Mouse (Mus musculus) embryonic facial prominence, embryonic 11.5 days (tissue): ENCODE measurements around the gene N4bp2l2. TPM values are rescaled to one million over a fixed set of nuclear protein-coding genes. Genes with fewer than 3 reads are reported as not detected.

ENCODE experiments used
- ATAC-seq: fragments of 200-750 bp; cut with Nextera tagmentation; replicated peaks from 2 replicates; pipeline ENCODE4 v1.8.0; 2017; ENCODE audit warnings: low read depth; ENCODE audit not compliant: insufficient number of reproducible peaks, low FRiP score, low TSS enrichment
- DNase-seq: peaks from one replicate; pipeline ENCODE4 v3.0.0-alpha.2; 2015; ENCODE audit warnings: low spot score
- H3K27ac ChIP-seq: fragments of 300-500 bp; sonication (generic); replicated peaks from 2 replicates; pipeline ENCODE4 v1.5.1; 2014; ENCODE audit warnings: mild to moderate bottlenecking, low read depth, low read length, control low read depth
- H3K27me3 ChIP-seq: fragments of 300-500 bp; sonication (generic); 2 replicates; pipeline ENCODE4 v1.6.1; 2014; ENCODE audit warnings: mild to moderate bottlenecking, low read length, moderate library complexity, mixed read lengths; ENCODE audit not compliant: control insufficient read depth, insufficient read depth
- H3K36me3 ChIP-seq: fragments of 300-500 bp; sonication (generic); replicated peaks from 2 replicates; pipeline ENCODE4 v1.6.1; 2014; ENCODE audit warnings: low read depth, mild to moderate bottlenecking, low read length, moderate library complexity, mixed read lengths; ENCODE audit not compliant: control insufficient read depth, insufficient read depth
- H3K4me1 ChIP-seq: fragments of 300-500 bp; sonication (generic); 2 replicates; pipeline ENCODE4 v1.6.1; 2014; ENCODE audit warnings: low read length, mixed read lengths; ENCODE audit not compliant: control insufficient read depth, insufficient read depth
- H3K4me2 ChIP-seq: fragments of 300-500 bp; sonication (generic); 2 replicates; pipeline ENCODE4 v1.6.1; 2014; ENCODE audit warnings: low read depth, mild to moderate bottlenecking, control low read depth, low read length, moderate library complexity
- H3K4me3 ChIP-seq: fragments of 300-500 bp; sonication (generic); 2 replicates; pipeline ENCODE4 v1.5.1; 2014; ENCODE audit warnings: low read depth, low read length, control low read depth
- H3K9ac ChIP-seq: fragments of 300-500 bp; sonication (generic); replicated peaks from 2 replicates; pipeline ENCODE4 v1.6.1; 2014; ENCODE audit warnings: mild to moderate bottlenecking, control low read depth, low read length
- H3K9me3 ChIP-seq: fragments of 300-500 bp; sonication (generic); replicated peaks from 2 replicates; pipeline ENCODE4 v1.6.1; 2016; ENCODE audit warnings: mild to moderate bottlenecking, low read length, inconsistent platforms, mixed read lengths; ENCODE audit not compliant: control insufficient read depth
- WGBS: fragments of 180-500 bp; shearing (Covaris S2); extraction: QIAGEN DNeasy Blood & Tissue Kit; methylation state at CpG from one replicate; pipeline ENCODE4 v1.1.7; 2014; 5-methylcytosine and 5-hydroxymethylcytosine counted together
- polyA plus RNA-seq: library from polyadenylated mRNA; unstranded; fragments of >200 nt; fragmentation: Nextera tagmentation; extraction: Ambion mirVana; gene quantifications from 2 replicates; pipeline ENCODE4 v1.2.1, GENCODE M21; 2014

Gene N4bp2l2
- polyA plus RNA-seq, 1 experiment from 2014 or later, result 56.0 TPM

DNA sequence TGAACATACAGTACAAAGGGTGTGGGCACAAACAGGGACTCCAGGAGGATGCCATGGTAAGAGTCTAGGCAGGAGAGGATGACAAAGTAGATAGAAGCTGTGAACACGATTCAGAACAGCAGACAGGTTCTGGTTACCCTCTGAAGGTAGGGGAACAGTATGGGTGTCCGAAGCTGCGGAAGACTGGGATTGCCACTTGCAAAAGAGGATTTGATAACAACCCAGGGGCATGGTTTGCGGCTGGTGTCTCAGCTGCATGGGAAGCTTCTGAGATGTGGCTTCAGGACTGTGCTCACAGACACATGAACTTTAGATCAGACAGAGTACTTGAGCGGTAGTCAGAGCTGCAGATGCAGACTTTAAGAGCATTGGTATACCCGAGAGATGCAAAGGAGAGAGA is 101.6 kb downstream of the N4bp2l2 start:
- no peak for ATAC-seq
- H3K36me3 ChIP-seq, result no peaks in the 10 kb centered on the region; the same call in 1 of the 2 replicates

DNA sequence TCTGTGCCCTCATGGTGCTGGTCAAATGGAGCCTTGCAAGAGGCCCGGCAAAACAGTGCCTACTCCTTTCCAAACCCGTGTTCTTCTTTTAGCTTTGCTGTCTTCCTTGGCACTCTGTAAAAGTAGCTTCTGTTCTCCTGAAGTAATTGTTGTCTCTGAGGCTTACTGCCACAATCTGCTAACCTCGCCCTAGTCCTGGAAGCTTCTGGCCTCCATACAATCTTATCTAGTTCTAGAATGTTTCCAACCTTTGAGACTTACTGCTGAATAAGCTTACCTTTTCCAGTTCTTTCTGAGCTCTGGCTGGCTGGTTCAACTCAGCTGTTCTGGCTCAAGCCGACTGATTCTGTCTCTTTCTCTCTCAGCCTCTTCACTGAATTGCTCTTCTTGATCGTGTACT is 104.2 kb downstream of the N4bp2l2 start:
- no peak overlapping the region for H3K4me3 ChIP-seq
- no peaks in the 10 kb centered on the region; the same call in none of the 2 replicates for H3K36me3 ChIP-seq
- H3K9ac ChIP-seq, result no peak overlapping the region
- H3K9me3 ChIP-seq, result no peaks in the 10 kb centered on the region
- H3K27ac ChIP-seq, result no peak overlapping the region
- 93% methylated on average over 5 of the region's 5 CpGs for WGBS
- H3K4me2 ChIP-seq, result no peak overlapping the region
- no peaks in the 10 kb centered on the region for H3K27me3 ChIP-seq
- no peak for DNase-seq
- no peaks in the 10 kb centered on the region for H3K4me1 ChIP-seq
- no peak for ATAC-seq

More for the DNA sequence above, 101.6 kb downstream of the N4bp2l2 start:
- Histone ChIP-seq H3K4me3 (no peak overlapping the region), H3K27ac (no peak overlapping the region), H3K4me2 (no peak overlapping the region), H3K9me3 (no peaks in the 10 kb centered on the region), H3K4me1 (no peaks in the 10 kb centered on the region), H3K9ac (no peak overlapping the region), H3K27me3 (no peaks in the 10 kb centered on the region)
- 92% methylated on average over 6 of the region's 6 CpGs for whole genome bisulfite sequencing
- no peak for DNase-seq

DNA sequence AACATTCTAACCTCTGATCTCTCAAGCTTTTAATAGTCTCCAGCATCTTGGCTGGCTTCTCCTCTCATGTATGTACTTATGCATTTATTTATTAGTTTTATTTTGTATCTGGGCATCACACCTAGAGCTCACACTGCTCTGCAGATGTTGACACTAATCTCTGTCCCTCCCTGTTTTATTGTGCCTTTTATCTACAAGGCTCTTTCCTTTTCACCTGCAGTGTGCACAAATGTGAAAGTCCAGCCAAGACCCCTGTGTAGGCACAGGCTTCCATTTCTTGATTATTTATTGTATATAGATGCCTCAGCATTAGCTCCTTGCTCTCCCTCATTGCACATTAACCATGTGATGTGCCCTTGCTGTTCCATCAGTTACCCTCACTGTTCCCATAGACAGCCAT is 104.6 kb downstream of the N4bp2l2 start:
- ATAC-seq, result no peak
- no peaks in the 10 kb centered on the region for H3K27me3 ChIP-seq
- H3K9ac ChIP-seq, result no peak overlapping the region
- H3K4me2 ChIP-seq, result no peak overlapping the region
- no peak for DNase-seq
- H3K27ac ChIP-seq, result no peak overlapping the region
- no peak overlapping the region for H3K4me3 ChIP-seq
- no peaks in the 10 kb centered on the region; the same call in none of the 2 replicates for H3K36me3 ChIP-seq
- H3K9me3 ChIP-seq, result no peaks in the 10 kb centered on the region
- H3K4me1 ChIP-seq, result no peaks in the 10 kb centered on the region

- Histone ChIP-seq H3K27ac (no peak overlapping the region), H3K4me3 (no peak overlapping the region), H3K9me3 (no peaks in the 10 kb centered on the region), H3K27me3 (no peaks in the 10 kb centered on the region), H3K4me1 (no peaks in the 10 kb centered on the region), H3K9ac (no peak overlapping the region), H3K36me3 (no peaks in the 10 kb centered on the region; the same call in none of the 2 replicates), H3K4me2 (no peak overlapping the region)
- DNase-seq (no peak), ATAC-seq (no peak)
- 95% methylated on average over 5 of the region's 5 CpGs for WGBS
Observed at GRCm38 (mm10) chr5:150560851-150561250, 105.1 kb downstream of the N4bp2l2 start.

DNA sequence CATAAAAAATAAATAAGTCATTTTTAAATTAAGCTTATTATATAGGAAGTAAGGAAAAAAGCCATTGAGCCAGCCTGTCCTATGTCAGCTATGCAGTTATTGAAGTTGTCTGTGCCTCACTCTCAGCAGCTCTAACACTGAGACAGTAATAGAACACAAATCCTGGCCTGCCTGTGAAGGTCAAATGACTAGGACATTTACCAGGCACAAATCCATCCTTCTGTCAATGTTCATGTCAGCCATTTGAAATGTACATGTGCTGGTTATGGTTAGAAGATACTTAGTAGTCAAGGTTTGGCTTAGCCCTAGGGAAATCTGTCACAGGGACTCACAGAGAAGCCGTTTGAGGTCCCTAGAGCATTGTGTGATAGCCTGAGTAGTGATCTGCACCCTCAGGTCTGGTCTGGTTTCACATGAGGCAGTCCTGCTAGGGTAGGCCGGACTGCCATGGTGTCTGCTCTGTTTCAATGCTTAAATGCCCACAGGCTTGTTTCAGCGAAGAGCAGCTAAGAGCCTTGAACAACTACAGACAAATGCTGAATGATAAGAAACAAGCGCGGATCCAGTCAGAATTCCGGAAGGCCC is 106.4 kb downstream of the N4bp2l2 start:
- no peak for ATAC-seq
- Histone ChIP-seq H3K27me3 (no peaks in the 10 kb centered on the region), H3K9me3 (no peaks in the 10 kb centered on the region), H3K36me3 (no peaks in the 10 kb centered on the region; the same call in none of the 2 replicates), H3K27ac (no peak overlapping the region), H3K9ac (no peak overlapping the region), H3K4me3 (no peak overlapping the region), H3K4me1 (no peaks in the 10 kb centered on the region), H3K4me2 (no peak overlapping the region)
- WGBS, result 90% methylated on average over 6 of the region's 6 CpGs
- no peak for DNase-seq

Other genes starting within 250 kb of the N4bp2l2 start
- not detected in 2 replicates for gene Zar1l, start 148.0 kb downstream of the N4bp2l2 start, polyA plus RNA-seq
- 21.4 and 29.6 TPM in 2 replicates for gene Brca2, start 143.6 kb downstream of the N4bp2l2 start, polyA plus RNA-seq
- gene N4bp2l1, start 69.0 kb downstream of the N4bp2l2 start, polyA plus RNA-seq, result 2.3 and 3.6 TPM in 2 replicates
- 50.9 and 56.5 TPM in 2 replicates for gene Pds5b, start 7.6 kb upstream of the N4bp2l2 start, polyA plus RNA-seq